Mouse (Mus musculus) heart, embryonic 14.5 days (tissue): ENCODE results near the gene Adrb1. TPM values are rescaled to one million over a fixed set of nuclear protein-coding genes. Genes with fewer than 3 reads are reported as not detected.

ENCODE experiments used
- ATAC-seq: fragments of 200-750 bp; cut with Nextera tagmentation; 2 replicates; pipeline ENCODE4 v1.8.0; 2017; ENCODE audit warnings: low read depth, moderate TSS enrichment; ENCODE audit not compliant: insufficient number of reproducible peaks, insufficient read depth, low FRiP score
- H3K27ac ChIP-seq, 2 experiments: fragments of 200-500 bp in 1 of 2; fragments of 300-500 bp in 1 of 2; sonication (generic) in 1 of 2; replicated peaks in 1 of 2; 2 replicates each; pipeline ENCODE4 v1.5.1; 2012 to 2014; ENCODE audit warnings: low read depth in 2 of 2, low read length in 2 of 2, control low read depth in 1 of 2, mild to moderate bottlenecking in 1 of 2, mixed read lengths in 1 of 2; ENCODE audit not compliant: control insufficient read depth in 1 of 2, insufficient read depth in 1 of 2
- H3K27me3 ChIP-seq: fragments of 300-500 bp; sonication (generic); 2 replicates; pipeline ENCODE4 v1.6.1; 2014; ENCODE audit warnings: mild to moderate bottlenecking, low read length, control low read depth; ENCODE audit not compliant: control insufficient read depth, insufficient read depth
- H3K36me3 ChIP-seq: fragments of 300-500 bp; sonication (generic); 2 replicates; pipeline ENCODE4 v1.6.1; 2014; ENCODE audit warnings: mild to moderate bottlenecking, control low read depth, low read length, mixed read lengths; ENCODE audit not compliant: control insufficient read depth, insufficient read depth
- H3K4me1 ChIP-seq, 2 experiments: fragments of 200-500 bp in 1 of 2; fragments of 300-500 bp in 1 of 2; sonication (generic) in 1 of 2; 2 replicates each; pipeline ENCODE4 v1.6.1; 2012 to 2014; ENCODE audit warnings: low read length in 2 of 2, control low read depth in 1 of 2, mixed read lengths in 1 of 2; ENCODE audit not compliant: control insufficient read depth in 2 of 2, insufficient read depth in 2 of 2
- H3K4me2 ChIP-seq: fragments of 300-500 bp; sonication (generic); 2 replicates; pipeline ENCODE4 v1.6.1; 2014; ENCODE audit warnings: mild to moderate bottlenecking, low read length
- H3K4me3 ChIP-seq, 2 experiments: fragments of 200-500 bp in 1 of 2; fragments of 300-500 bp in 1 of 2; sonication (generic) in 1 of 2; 2 replicates each; pipeline ENCODE4 v1.5.1; 2012 to 2014; ENCODE audit warnings: low read length in 2 of 2, mild to moderate bottlenecking in 2 of 2, control low read depth in 1 of 2, low read depth in 1 of 2, moderate library complexity in 1 of 2; ENCODE audit not compliant: control insufficient read depth in 1 of 2, insufficient read depth in 1 of 2
- H3K9ac ChIP-seq: fragments of 300-500 bp; sonication (generic); 2 replicates; pipeline ENCODE4 v1.6.1; 2014; ENCODE audit warnings: mild to moderate bottlenecking, low read length
- H3K9me3 ChIP-seq: fragments of 300-500 bp; sonication (generic); 2 replicates; pipeline ENCODE4 v1.6.1; 2016; ENCODE audit warnings: low read length, control low read depth; ENCODE audit not compliant: control insufficient read depth
- WGBS: fragments of 180-500 bp; shearing (Covaris S2); extraction: QIAGEN DNeasy Blood & Tissue Kit; methylation state at CpG from one replicate; pipeline ENCODE4 v1.1.7; 2014; 5-methylcytosine and 5-hydroxymethylcytosine counted together
- polyA plus RNA-seq: library from polyadenylated mRNA; unstranded; fragments of >200 nt; fragmentation: Nextera tagmentation; extraction: Ambion mirVana; gene quantifications from 2 replicates; pipeline ENCODE4 v1.2.1, GENCODE M21; 2014

The Adrb1 gene
- polyA plus RNA-seq, 1 experiment from 2014 or later, result 8.2 TPM

DNA sequence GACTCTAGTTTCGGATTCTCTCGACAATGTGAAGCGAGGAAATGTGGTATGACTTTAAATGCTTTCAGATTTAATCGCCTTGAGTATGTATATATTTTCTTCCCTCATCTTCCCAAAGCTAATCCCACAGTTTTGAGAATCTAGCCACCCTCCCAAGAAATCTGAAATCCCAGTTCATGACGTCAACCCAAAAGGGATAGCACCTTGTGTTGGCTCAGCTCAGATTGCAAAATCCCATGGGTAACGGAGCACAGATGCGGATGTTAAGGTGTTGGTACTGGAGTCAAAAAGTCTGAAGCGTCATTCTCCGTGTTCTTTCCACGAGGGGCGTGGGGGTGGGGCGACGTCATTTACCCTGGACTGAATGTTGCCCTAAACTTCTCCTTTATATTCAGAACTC lies 1.1 kb upstream of the Adrb1 start:
- H3K27ac ChIP-seq, result peak overlapping the region in 1 of 2 experiments; percentile 76; a peak in 1 of 4 replicates
- peak overlapping the region; percentile 90 for H3K9ac ChIP-seq
- peaks cover 17 to 23% of the 10 kb centered on the region in 2 experiments for H3K4me1 ChIP-seq
- peaks cover 9% of the 10 kb centered on the region; the same call in 1 of the 2 replicates for H3K27me3 ChIP-seq
- H3K9me3 ChIP-seq, result no peaks in the 10 kb centered on the region
- no peaks in the 10 kb centered on the region; the same call in 1 of the 2 replicates for H3K36me3 ChIP-seq
- peak overlapping the region; percentile 83 for H3K4me2 ChIP-seq
- no peak for ATAC-seq
- H3K4me3 ChIP-seq, result peak overlapping the region; percentile 64 to 77
- WGBS, result 33% methylated on average over 13 of the region's 13 CpGs

- H3K9me3 ChIP-seq, result no peaks in the 10 kb centered on the region
- no peaks in the 10 kb centered on the region; the same call in 1 of the 2 replicates for H3K36me3 ChIP-seq
- H3K27me3 ChIP-seq, result peaks cover 9% of the 10 kb centered on the region; the same call in 1 of the 2 replicates
- H3K4me3 ChIP-seq, result peak overlapping the region; percentile 52 to 77
- WGBS, result under 1% methylated on average over 48 of the region's 48 CpGs
- ATAC-seq, result peak; percentile 20; the same call in 1 of the 2 replicates
- H3K27ac ChIP-seq, result peak overlapping the region in 1 of 2 experiments; percentile 77; a peak in 2 of 4 replicates
- peak overlapping the region; percentile 83 for H3K4me2 ChIP-seq
- peaks cover 23 to 38% of the 10 kb centered on the region in 2 experiments for H3K4me1 ChIP-seq
- peak overlapping the region; percentile 90 for H3K9ac ChIP-seq
These were observed 300 bp downstream of the Adrb1 start for GRCm38 (mm10) chr19:56722291-56722707.

DNA sequence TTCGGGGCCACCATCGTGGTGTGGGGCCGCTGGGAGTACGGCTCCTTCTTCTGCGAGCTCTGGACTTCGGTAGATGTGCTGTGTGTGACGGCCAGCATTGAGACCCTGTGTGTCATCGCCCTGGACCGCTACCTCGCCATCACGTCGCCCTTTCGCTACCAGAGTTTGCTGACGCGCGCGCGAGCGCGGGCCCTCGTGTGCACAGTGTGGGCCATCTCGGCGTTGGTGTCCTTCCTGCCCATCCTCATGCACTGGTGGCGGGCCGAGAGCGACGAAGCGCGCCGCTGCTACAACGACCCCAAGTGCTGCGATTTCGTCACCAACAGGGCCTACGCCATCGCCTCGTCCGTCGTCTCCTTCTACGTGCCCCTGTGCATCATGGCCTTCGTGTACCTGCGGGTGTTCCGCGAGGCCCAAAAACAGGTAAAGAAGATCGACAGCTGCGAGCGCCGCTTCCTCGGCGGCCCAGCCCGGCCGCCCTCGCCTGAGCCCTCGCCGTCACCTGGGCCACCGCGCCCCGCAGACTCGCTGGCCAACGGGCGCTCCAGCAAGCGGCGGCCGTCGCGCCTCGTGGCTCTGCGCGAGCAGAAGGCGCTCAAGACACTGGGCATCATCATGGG lies 822 bp downstream of the Adrb1 start:
- H3K9ac ChIP-seq, result peak overlapping the region; percentile 90
- no peaks in the 10 kb centered on the region for H3K9me3 ChIP-seq
- H3K27me3 ChIP-seq, result peaks cover 9% of the 10 kb centered on the region; the same call in 1 of the 2 replicates
- peak overlapping the region; percentile 1 to 77; a peak in 2 of 4 replicates for H3K27ac ChIP-seq
- ATAC-seq, result 0 out of 2 replicates have a peak, but pooled peaks have one; percentile 22
- 1% methylated on average over 69 of the region's 69 CpGs for WGBS
- peak overlapping the region; percentile 83 for H3K4me2 ChIP-seq
- H3K36me3 ChIP-seq, result no peaks in the 10 kb centered on the region; the same call in 1 of the 2 replicates
- H3K4me3 ChIP-seq, result peak overlapping the region; percentile 52 to 77
- H3K4me1 ChIP-seq, result peaks cover 21 to 39% of the 10 kb centered on the region in 2 experiments

GRCm38 (mm10) chr19:56723331-56724125 lies 1.5 kb downstream of the Adrb1 start:
- ATAC-seq, result no peak; the same call in 1 of the 2 replicates

DNA sequence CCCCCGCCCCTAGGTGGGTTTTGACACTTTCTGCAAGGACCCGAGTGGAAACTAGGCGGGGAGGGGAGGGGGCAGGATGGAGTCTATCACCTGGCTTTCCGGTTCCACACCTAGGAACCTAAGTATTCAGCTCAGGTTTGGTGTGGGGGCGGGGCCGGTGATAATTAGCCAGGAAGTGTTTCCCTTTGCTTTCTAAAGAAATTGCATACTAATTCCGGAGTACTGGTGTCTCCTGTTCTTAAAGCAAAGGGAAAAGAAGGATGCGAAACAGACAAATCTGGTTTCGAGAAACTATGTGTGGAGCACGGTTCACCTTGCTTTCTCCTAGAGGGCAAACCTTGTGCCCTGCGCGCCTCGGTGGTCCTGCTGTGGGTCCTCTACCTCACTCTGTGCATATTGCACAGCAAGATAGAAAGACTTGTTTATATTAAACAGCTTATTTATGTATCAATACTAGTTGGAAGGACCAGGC lies 2.2 kb downstream of the Adrb1 start:
- H3K4me3 ChIP-seq, result peak overlapping the region; percentile 52 to 77
- WGBS, result 5% methylated on average over 12 of the region's 13 CpGs
- no peaks in the 10 kb centered on the region; the same call in 1 of the 2 replicates for H3K36me3 ChIP-seq
- H3K4me2 ChIP-seq, result peak overlapping the region; percentile 83
- no peaks in the 10 kb centered on the region for H3K9me3 ChIP-seq
- H3K27me3 ChIP-seq, result peaks cover 9% of the 10 kb centered on the region; the same call in 1 of the 2 replicates
- H3K4me1 ChIP-seq, result peaks cover 31 to 52% of the 10 kb centered on the region in 2 experiments
- H3K27ac ChIP-seq, result peak overlapping the region in 1 of 2 experiments; percentile 77; a peak in 3 of 4 replicates
- ATAC-seq, result no peak
- H3K9ac ChIP-seq, result peak overlapping the region; percentile 90

More at GRCm38 (mm10) chr19:56723331-56724125, 1.5 kb downstream of the Adrb1 start:
- under 1% methylated on average over 71 of the region's 71 CpGs for WGBS
- Histone ChIP-seq H3K9me3 (no peaks in the 10 kb centered on the region), H3K4me1 (peaks cover 26 to 46% of the 10 kb centered on the region in 2 experiments), H3K36me3 (no peaks in the 10 kb centered on the region; the same call in 1 of the 2 replicates), H3K27ac (peak overlapping the region; percentile 1 to 77), H3K4me2 (peak overlapping the region; percentile 83), H3K27me3 (peaks cover 9% of the 10 kb centered on the region; the same call in 1 of the 2 replicates), H3K9ac (peak overlapping the region; percentile 90), H3K4me3 (peak overlapping the region; percentile 52 to 77)

DNA sequence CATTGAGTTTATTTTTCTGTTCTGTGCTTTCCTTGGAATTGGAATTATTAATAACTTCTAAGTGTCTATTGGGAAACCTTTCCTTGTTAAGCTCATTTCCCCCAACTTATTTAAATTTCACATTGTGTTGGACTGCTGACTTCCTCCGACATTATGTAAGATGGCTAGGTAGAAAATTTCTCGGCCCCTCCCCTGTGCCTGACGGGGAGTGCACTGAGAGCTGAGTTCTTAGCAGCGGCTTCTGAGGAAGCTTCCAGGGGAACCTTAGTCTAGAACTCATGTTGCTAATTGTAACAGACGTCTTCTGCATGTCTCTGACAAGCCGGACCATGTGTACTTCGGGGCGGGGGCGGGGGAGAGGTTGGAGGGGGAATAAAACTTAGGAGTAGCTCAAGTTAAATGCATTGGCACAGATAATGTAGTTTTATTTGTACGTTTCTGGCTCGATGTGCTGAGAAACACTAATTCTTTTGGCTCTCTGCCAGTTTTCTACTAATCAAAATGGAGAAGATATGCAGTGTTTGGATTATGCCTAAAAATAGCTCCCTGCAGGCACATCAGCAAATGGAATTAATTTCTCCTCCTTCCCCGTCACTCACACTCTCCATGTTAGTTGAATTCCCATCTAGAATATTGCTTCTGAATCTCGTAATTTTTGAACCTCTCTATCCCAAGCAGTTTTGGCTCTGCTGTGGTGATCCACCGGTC lies 5.3 kb downstream of the Adrb1 start:
- ATAC-seq, result peak; percentile 24; the same call in 1 of the 2 replicates
- Histone ChIP-seq H3K9me3 (no peaks in the 10 kb centered on the region), H3K4me3 (peak overlapping the region; percentile 5 to 14; a peak in 2 of 4 replicates), H3K4me1 (peaks cover 25 to 52% of the 10 kb centered on the region in 2 experiments), H3K9ac (peak overlapping the region; percentile 13), H3K27me3 (no peaks in the 10 kb centered on the region), H3K4me2 (peak overlapping the region; percentile 83), H3K27ac (peak overlapping the region; percentile 74 to 78), H3K36me3 (peaks cover 8% of the 10 kb centered on the region; the same call in 1 of the 2 replicates)
- 35% methylated on average over 14 of the region's 14 CpGs for WGBS
